Mouse (Mus musculus): ENCODE results near the gene Ext2.

Gene Ext2

GRCm38 (mm10) chr2:93788557-93788956 is 33.8 kb downstream of the Ext2 start:
- CTCF ChIA-PET = interaction anchor here (1.0 to 5.7 kb wide), 14 partner anchors 10 to 367 kb away, joined by 3 to 66 read pairs (median 5); partner anchors contain the start of gene Ext2 (in 1 of the 4)
- POLR2A ChIA-PET = interaction anchor here in 2 of 4 experiments (1.0 to 1.5 kb wide), 2 partner anchors 24 to 61 kb away, joined by 3 read pairs; partner anchors contain the start of gene Accs (in 1 of the 2)

GRCm38 (mm10) chr2:93786175-93786574 is 36.2 kb downstream of the Ext2 start:
- CTCF ChIA-PET = interaction anchor here (0.6 to 5.7 kb wide), 106 partner anchors 9 to 1767 kb away, joined by 3 to 66 read pairs (median 4); partner anchors contain the start of genes Ext2 (in 2 of the 4), Accs (in 1 of the 4) and Cd82 (in 1 of the 4)
- POLR2A ChIA-PET = interaction anchor here (0.6 to 1.9 kb wide), 21 partner anchors 10 to 1730 kb away, joined by 3 to 15 read pairs (median 4); partner anchors contain the start of genes Accs (in 1 of the 4) and Hsd17b12 (in 1 of the 4)

GRCm38 (mm10) chr2:93785432-93785798 is 37.0 kb downstream of the Ext2 start:
- POLR2A ChIA-PET = interaction anchor here in 3 of 4 experiments (0.6 to 1.9 kb wide), 20 partner anchors 9 to 373 kb away, joined by 3 to 15 read pairs (median 4); partner anchors contain the start of gene Hsd17b12 (in 1 of the 3)
- CTCF ChIA-PET = interaction anchor here (0.5 to 5.7 kb wide), 72 partner anchors 8 to 1829 kb away, joined by 3 to 66 read pairs (median 4); partner anchors contain the start of genes Ext2 (in 3 of the 4), Accs (in 1 of the 4) and Cd82 (in 1 of the 4)

GRCm38 (mm10) chr2:93784721-93785431 is 37.5 kb downstream of the Ext2 start:
- CTCF ChIA-PET = interaction anchor here (0.5 to 5.7 kb wide), 56 partner anchors 8 to 1828 kb away, joined by 3 to 66 read pairs (median 6); partner anchors contain the start of genes Ext2 (in 2 of the 4), Accs (in 1 of the 4) and Cd82 (in 1 of the 4)
- POLR2A ChIA-PET = interaction anchor here in 3 of 4 experiments (0.6 to 1.9 kb wide), 16 partner anchors 9 to 373 kb away, joined by 3 to 15 read pairs (median 4); partner anchors contain the start of gene Hsd17b12 (in 1 of the 3)

GRCm38 (mm10) chr2:93783926-93784539 is 38.3 kb downstream of the Ext2 start:
- ChIA-PET CTCF (interaction anchor here in 2 of 4 experiments (0.7 to 5.7 kb wide), 6 partner anchors 11 to 308 kb away, joined by 3 to 66 read pairs (median 18); no protein-coding TSS in a partner anchor), POLR2A (no interaction called here)

GRCm38 (mm10) chr2:93782682-93783081 is 39.7 kb downstream of the Ext2 start:
- CTCF ChIA-PET = interaction anchor here in 2 of 4 experiments (0.6 to 2.5 kb wide), 3 partner anchors 9 to 27 kb away, joined by 3 to 9 read pairs (median 4); no protein-coding TSS in a partner anchor

GRCm38 (mm10) chr2:93782156-93782555 is 40.2 kb downstream of the Ext2 start:
- POLR2A ChIA-PET = no interaction called here
- CTCF ChIA-PET = interaction anchor here in 2 of 4 experiments (0.6 to 2.5 kb wide), 3 partner anchors 10 to 29 kb away, joined by 3 to 9 read pairs (median 4); no protein-coding TSS in a partner anchor

More at GRCm38 (mm10) chr2:93782682-93783081, 39.7 kb downstream of the Ext2 start:
- POLR2A ChIA-PET = no interaction called here

- POLR2A ChIA-PET = interaction anchor here in 1 of 4 experiments (1.0 kb wide), 1 partner anchor 8 kb away, joined by 5 read pairs; no protein-coding TSS in a partner anchor
- CTCF ChIA-PET = interaction anchor here in 1 of 4 experiments (2.5 kb wide), 1 partner anchor 29 kb away, joined by 9 read pairs; no protein-coding TSS in a partner anchor
These were observed 41.8 kb downstream of the Ext2 start for GRCm38 (mm10) chr2:93780528-93780927.

- POLR2A ChIA-PET = interaction anchor here in 1 of 4 experiments (1.3 kb wide), 1 partner anchor 9 kb away, joined by 4 read pairs; no protein-coding TSS in a partner anchor
- CTCF ChIA-PET = no interaction called here
These were observed 42.5 kb downstream of the Ext2 start for GRCm38 (mm10) chr2:93779897-93780208.

- CTCF ChIA-PET = interaction anchor here in 1 of 4 experiments (1.5 kb wide), 1 partner anchor 9 kb away, joined by 3 read pairs; no protein-coding TSS in a partner anchor
- POLR2A ChIA-PET = interaction anchor here in 1 of 4 experiments (1.3 kb wide), 1 partner anchor 8 kb away, joined by 4 read pairs; no protein-coding TSS in a partner anchor
These were observed 43.1 kb downstream of the Ext2 start for GRCm38 (mm10) chr2:93779081-93779896.

- POLR2A ChIA-PET = no interaction called here
- CTCF ChIA-PET = interaction anchor here in 1 of 4 experiments (1.5 kb wide), 1 partner anchor 9 kb away, joined by 3 read pairs; no protein-coding TSS in a partner anchor
These were observed 43.8 kb downstream of the Ext2 start for GRCm38 (mm10) chr2:93778616-93779015.

- ChIA-PET CTCF (interaction anchor here in 2 of 4 experiments (0.8 to 1.6 kb wide), 4 partner anchors 8 to 31 kb away, joined by 3 to 9 read pairs (median 3); no protein-coding TSS in a partner anchor), POLR2A (interaction anchor here in 3 of 4 experiments (0.6 to 2.3 kb wide), 4 partner anchors 9 to 373 kb away, joined by 3 to 15 read pairs (median 7); no protein-coding TSS in a partner anchor)
These were observed 45.3 kb downstream of the Ext2 start for GRCm38 (mm10) chr2:93777056-93777430.

GRCm38 (mm10) chr2:93776267-93777055 is 45.9 kb downstream of the Ext2 start:
- POLR2A ChIA-PET = interaction anchor here in 3 of 4 experiments (0.6 to 2.3 kb wide), 4 partner anchors 9 to 373 kb away, joined by 3 to 15 read pairs (median 7); no protein-coding TSS in a partner anchor
- CTCF ChIA-PET = interaction anchor here in 2 of 4 experiments (0.6 to 1.6 kb wide), 5 partner anchors 9 to 31 kb away, joined by 3 to 9 read pairs (median 3); no protein-coding TSS in a partner anchor

- CTCF ChIA-PET = interaction anchor here in 2 of 4 experiments (0.7 to 1.6 kb wide), 3 partner anchors 10 to 12 kb away, joined by 3 to 9 read pairs (median 5); no protein-coding TSS in a partner anchor
- POLR2A ChIA-PET = interaction anchor here in 2 of 4 experiments (1.9 to 2.3 kb wide), 2 partner anchors 10 kb away, joined by 11 to 15 read pairs; no protein-coding TSS in a partner anchor
These were observed 46.9 kb downstream of the Ext2 start for GRCm38 (mm10) chr2:93775431-93775830.

- ChIA-PET POLR2A (interaction anchor here in 2 of 4 experiments (0.6 to 0.7 kb wide), 2 partner anchors 35 to 488 kb away, joined by 3 read pairs; no protein-coding TSS in a partner anchor), CTCF (interaction anchor here in 3 of 4 experiments (0.6 to 1.2 kb wide), 5 partner anchors 10 to 285 kb away, joined by 3 to 5 read pairs (median 4); no protein-coding TSS in a partner anchor)
These were observed 47.4 kb downstream of the Ext2 start for GRCm38 (mm10) chr2:93774946-93775345.

- POLR2A ChIA-PET = interaction anchor here in 3 of 4 experiments (0.8 to 2.3 kb wide), 4 partner anchors 8 to 248 kb away, joined by 3 to 9 read pairs (median 6); no protein-coding TSS in a partner anchor
- CTCF ChIA-PET = interaction anchor here in 3 of 4 experiments (0.7 to 1.9 kb wide), 8 partner anchors 12 to 352 kb away, joined by 3 to 9 read pairs (median 4); no protein-coding TSS in a partner anchor
These were observed 49.6 kb downstream of the Ext2 start for GRCm38 (mm10) chr2:93772765-93773085.
